Mouse (Mus musculus) liver, embryonic 14.5 days (tissue): ENCODE results near the gene Nolc1. TPM values are rescaled to one million over a fixed set of nuclear protein-coding genes. Genes with fewer than 3 reads are reported as not detected.

ENCODE experiments used
- ATAC-seq: fragments of 200-750 bp; cut with Nextera tagmentation; 2 replicates; pipeline ENCODE4 v1.8.0; 2017; ENCODE audit warnings: moderate number of reproducible peaks, mild to moderate bottlenecking, moderate library complexity; ENCODE audit not compliant: insufficient read depth
- DNase-seq, 3 experiments: peaks; one replicate each; pipeline ENCODE4 v3.0.0-alpha.2; 2012 to 2013; ENCODE audit warnings: low read depth in 3 of 3, low spot score in 3 of 3
- H3K27ac ChIP-seq: fragments of 300-500 bp; sonication (generic); 2 replicates; pipeline ENCODE4 v1.5.1; 2014; ENCODE audit warnings: moderate library complexity, mild to moderate bottlenecking, control low read depth, inconsistent platforms
- H3K27me3 ChIP-seq: fragments of 300-500 bp; sonication (generic); 2 replicates; pipeline ENCODE4 v1.6.1; 2014; ENCODE audit warnings: mild to moderate bottlenecking, low read length, moderate library complexity; ENCODE audit not compliant: control insufficient read depth, insufficient read depth
- H3K36me3 ChIP-seq: fragments of 300-500 bp; sonication (generic); replicated peaks from 2 replicates; pipeline ENCODE4 v1.6.1; 2014; ENCODE audit warnings: low read depth; ENCODE audit not compliant: control insufficient read depth, insufficient read depth
- H3K4me1 ChIP-seq, 2 experiments: fragments of 200-500 bp in 1 of 2; fragments of 300-500 bp in 1 of 2; sonication (generic) in 1 of 2; replicated peaks; 2 replicates each; pipeline ENCODE4 v1.6.1; 2012 to 2014; ENCODE audit warnings: antibody characterized with exemption in 1 of 2, inconsistent platforms in 1 of 2, low read length in 1 of 2; ENCODE audit not compliant: control insufficient read depth in 2 of 2, insufficient read depth in 2 of 2
- H3K4me2 ChIP-seq: fragments of 300-500 bp; sonication (generic); 2 replicates; pipeline ENCODE4 v1.6.1; 2014; ENCODE audit warnings: low read depth, mild to moderate bottlenecking, control low read depth, moderate library complexity
- H3K4me3 ChIP-seq, 2 experiments: fragments of 200-500 bp in 1 of 2; fragments of 300-500 bp in 1 of 2; sonication (generic) in 1 of 2; 2 replicates each; pipeline ENCODE4 v1.5.1; 2012 to 2014; ENCODE audit warnings: low read depth in 2 of 2, low read length in 2 of 2, mild to moderate bottlenecking in 2 of 2, control low read depth in 1 of 2, inconsistent platforms in 1 of 2, moderate library complexity in 1 of 2; ENCODE audit not compliant: insufficient read depth in 1 of 2
- H3K9ac ChIP-seq: fragments of 300-500 bp; sonication (generic); replicated peaks from 2 replicates; pipeline ENCODE4 v1.6.1; 2014; ENCODE audit warnings: mild to moderate bottlenecking, control low read depth, moderate library complexity
- H3K9me3 ChIP-seq: fragments of 300-500 bp; sonication (generic); 2 replicates; pipeline ENCODE4 v1.6.1; 2016; ENCODE audit warnings: low read length, mixed read lengths; ENCODE audit not compliant: control insufficient read depth
- CTCF ChIP-seq: IDR thresholded peaks from 2 replicates; pipeline ENCODE4 v1.5.1; 2016; ENCODE audit warnings: antibody characterized with exemption, low read depth, control low read depth
- EP300 ChIP-seq: IDR thresholded peaks from 2 replicates; pipeline ENCODE4 v1.6.1; 2016; ENCODE audit warnings: antibody characterized with exemption, low read depth
- WGBS: fragments of 180-500 bp; shearing (Covaris S2); extraction: QIAGEN DNeasy Blood & Tissue Kit; methylation state at CpG from one replicate; pipeline ENCODE4 v1.1.7; 2014; ENCODE audit not compliant: insufficient replicate concordance; 5-methylcytosine and 5-hydroxymethylcytosine counted together
- polyA plus RNA-seq, 2 experiments: library from polyadenylated mRNA; depleted of rRNA in 1 of 2; stranded (reverse) in 1 of 2; unstranded in 1 of 2; fragments of >200 nt; fragmentation: Nextera tagmentation in 1 of 2; extraction: Ambion mirVana in 1 of 2; gene quantifications; 2 replicates each; pipeline versions ENCODE4 v1.2.1 to v1.2.3; 2012 to 2014

Gene Nolc1
- polyA plus RNA-seq, 2 experiments: 55.0 to 63.9 TPM

DNA sequence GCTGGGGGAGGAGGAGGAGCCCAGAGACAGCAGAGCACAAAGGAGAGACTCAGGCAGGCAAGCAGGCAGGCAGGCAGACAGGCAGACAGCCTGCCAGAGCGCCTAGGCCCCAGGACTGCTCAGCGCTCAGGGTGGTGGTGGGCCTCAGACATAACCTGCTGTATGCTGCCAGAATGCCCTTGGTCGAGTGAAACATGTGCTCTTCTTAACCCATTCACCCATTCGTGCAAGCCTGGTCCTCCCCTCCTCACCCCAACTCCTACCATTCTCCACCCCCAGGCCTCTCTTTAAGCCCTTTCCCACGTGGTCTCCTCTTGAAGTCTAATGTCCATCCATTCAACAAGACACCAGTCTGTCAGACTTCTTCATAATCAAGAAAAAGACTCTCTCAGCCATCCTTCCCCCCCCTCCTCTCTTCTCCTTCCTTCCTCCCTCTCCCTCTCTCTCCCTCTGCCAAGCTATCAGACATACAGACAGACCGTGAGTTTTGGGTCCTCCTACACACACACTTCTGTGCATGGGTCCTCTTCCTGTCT, 33.1 kb upstream of the Nolc1 start:
- H3K27ac ChIP-seq: peak overlapping the region; percentile 0
- peak overlapping the region; percentile 7 for H3K9ac ChIP-seq
- no peak for TF ChIP-seq EP300
- TF ChIP-seq CTCF: no peak
- DNase-seq (no peak), ATAC-seq (no peak)
- H3K36me3 ChIP-seq: no peaks in the 10 kb centered on the region
- H3K4me2 ChIP-seq: peak overlapping the region; percentile 95
- peaks cover 7% of the 10 kb centered on the region; the same call in 1 of the 2 replicates for H3K27me3 ChIP-seq
- H3K9me3 ChIP-seq: no peaks in the 10 kb centered on the region
- H3K4me1 ChIP-seq: peaks cover 42 to 53% of the 10 kb centered on the region in 2 experiments
- 8% methylated on average over 6 of the region's 6 CpGs for WGBS
- peak overlapping the region in 1 of 2 experiments; percentile 6; a peak in 1 of 4 replicates for H3K4me3 ChIP-seq

DNA sequence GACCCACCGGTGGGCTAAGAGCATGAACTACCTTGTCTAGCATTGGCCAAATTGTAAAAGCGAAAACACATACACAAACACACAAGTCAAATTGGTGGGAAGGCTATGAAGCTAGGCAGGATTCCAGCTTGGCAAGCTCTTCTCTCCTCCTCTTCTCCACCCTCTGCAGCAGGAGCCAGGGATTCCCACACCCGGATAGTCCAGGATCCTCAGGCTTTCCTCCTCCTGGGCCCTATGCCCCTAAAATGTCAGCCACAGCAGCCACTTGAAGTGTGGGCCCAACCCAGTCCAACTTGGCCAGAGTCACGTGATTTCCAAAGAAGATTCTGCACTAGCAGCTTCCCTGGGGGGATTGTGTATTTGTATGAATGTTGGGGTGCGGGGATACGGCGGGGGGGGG, 32.3 kb upstream of the Nolc1 start:
- Histone ChIP-seq H3K36me3 (no peaks in the 10 kb centered on the region), H3K4me2 (peak overlapping the region; percentile 95), H3K27ac (peak overlapping the region; percentile 44), H3K27me3 (peaks cover 7% of the 10 kb centered on the region; the same call in 1 of the 2 replicates), H3K4me1 (peaks cover 38 to 52% of the 10 kb centered on the region in 2 experiments), H3K9me3 (no peaks in the 10 kb centered on the region), H3K9ac (peak overlapping the region; percentile 7), H3K4me3 (peak overlapping the region; percentile 4 to 79; a peak in 2 of 4 replicates)
- TF ChIP-seq CTCF (no peak), EP300 (no peak)
- DNase-seq (no peak), ATAC-seq (no peak)
- WGBS: 56% methylated on average over 7 of the region's 7 CpGs

DNA sequence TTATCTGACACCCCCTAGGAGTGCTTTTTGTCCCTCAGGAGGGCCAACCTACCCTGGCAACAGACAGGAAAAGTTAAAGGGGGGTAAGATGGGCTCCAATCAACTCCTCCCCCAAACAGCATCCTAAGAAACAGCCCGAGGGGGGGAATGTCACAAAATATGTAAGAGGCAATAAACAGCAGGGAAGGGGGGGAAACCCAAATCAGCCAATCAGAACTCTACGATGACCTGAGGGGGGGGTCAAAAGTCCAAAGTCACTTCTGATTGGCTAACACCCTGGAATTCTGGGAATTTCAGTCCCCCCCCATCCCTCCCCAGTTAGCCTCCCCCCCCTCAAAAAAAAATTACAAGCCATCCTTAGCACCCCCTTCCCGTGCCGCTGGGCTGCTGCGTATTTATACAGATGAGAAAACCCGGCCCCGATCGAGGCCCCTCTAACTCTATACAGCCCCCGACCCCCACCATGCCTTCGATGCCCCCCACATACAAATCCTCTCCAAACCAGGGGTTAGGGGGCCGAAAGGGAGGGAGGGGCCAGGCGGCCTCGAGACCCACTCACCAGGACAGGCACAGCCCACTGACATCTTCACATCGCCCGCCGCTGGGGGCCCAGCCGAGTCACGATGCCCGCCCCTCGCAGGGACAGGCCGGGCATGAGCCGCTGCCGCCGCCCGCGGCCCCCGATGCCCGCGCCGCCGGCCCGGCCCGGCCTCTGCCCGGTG, 31.2 kb upstream of the Nolc1 start, which contains the start of gene Pprc1:
Gene Pprc1, plus strand, starts transcription at position 616 of the 722 bp plus-strand sequence.
- Histone ChIP-seq H3K36me3 (no peaks in the 10 kb centered on the region), H3K4me1 (peaks cover 38 to 52% of the 10 kb centered on the region in 2 experiments), H3K4me2 (peak within 1 kb of the TSS; percentile 95), H3K9ac (peak within 1 kb of the TSS; percentile 73), H3K9me3 (no peaks in the 10 kb centered on the region), H3K27ac (peak within 1 kb of the TSS; percentile 8), H3K4me3 (peak within 1 kb of the TSS; percentile 70 to 79), H3K27me3 (peaks cover 7% of the 10 kb centered on the region; the same call in 1 of the 2 replicates)
- ATAC-seq (no peak), DNase-seq (no peak)
- TF ChIP-seq CTCF (no peak), EP300 (no peak)
- under 1% methylated on average over 34 of the region's 34 CpGs for WGBS

DNA sequence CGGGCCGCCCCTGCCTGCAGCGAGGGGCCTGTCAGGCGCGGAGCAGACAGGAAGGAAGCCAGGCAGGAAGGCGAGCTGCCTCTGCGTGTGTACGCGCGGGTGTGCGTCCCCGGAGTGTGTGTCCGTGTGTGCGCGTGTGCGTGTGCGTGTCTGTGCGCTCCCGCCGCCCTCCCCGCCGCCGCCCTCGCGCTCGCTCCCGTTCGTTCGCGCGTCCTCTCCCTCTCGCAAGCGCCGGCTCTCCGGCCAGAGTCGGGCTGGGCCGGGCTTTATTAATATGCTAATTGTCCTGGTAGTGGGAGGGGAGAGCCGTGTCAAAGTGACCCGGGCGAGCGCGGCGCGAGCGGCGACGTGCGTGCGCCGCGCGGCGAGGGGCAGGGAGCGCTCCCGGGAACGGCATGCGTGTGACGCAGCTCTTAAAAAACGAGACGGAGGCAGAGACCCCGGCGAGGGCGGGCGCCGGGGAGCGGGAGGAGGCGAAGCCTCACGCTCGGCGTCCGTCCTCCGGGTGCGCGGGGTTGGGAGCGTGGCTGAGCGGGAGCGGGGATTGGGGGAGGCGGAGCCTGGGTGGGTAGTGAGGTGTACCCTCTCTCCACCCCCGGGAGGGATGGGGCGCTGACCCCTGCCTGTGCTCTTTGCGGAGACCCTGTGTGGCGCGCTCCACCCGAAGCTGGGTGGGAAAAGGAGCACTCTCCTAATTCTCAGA, 30.5 kb upstream of the Nolc1 start, which contains the start of gene Ldb1:
Gene Ldb1, minus strand, starts transcription at position 222 of the 703 bp plus-strand sequence.
- H3K4me1 ChIP-seq: peaks cover 33 to 47% of the 10 kb centered on the region in 2 experiments

More for the DNA sequence above, 30.5 kb upstream of the Nolc1 start, which contains the start of gene Ldb1:
- Histone ChIP-seq H3K4me2 (peak within 1 kb of the TSS; percentile 95), H3K27me3 (peaks cover 7% of the 10 kb centered on the region; the same call in 1 of the 2 replicates), H3K27ac (peak within 1 kb of the TSS; percentile 8), H3K9ac (peak within 1 kb of the TSS; percentile 73), H3K9me3 (no peaks in the 10 kb centered on the region), H3K4me3 (peak within 1 kb of the TSS; percentile 70 to 79), H3K36me3 (no peaks in the 10 kb centered on the region)
- ATAC-seq (peak; percentile 72), DNase-seq (peak in 1 of 3 experiments; percentile 61)
- under 1% methylated on average over 83 of the region's 84 CpGs for WGBS
- TF ChIP-seq CTCF (no peak), EP300 (no peak)
